Mouse (Mus musculus) gastrocnemius, adult 18-20 months (tissue): ENCODE data around the gene Atp13a5. TPM values are rescaled to one million over a fixed set of nuclear protein-coding genes. Genes with fewer than 3 reads are reported as not detected.

Source experiments
- DNase-seq: peaks from one replicate; pipeline ENCODE4 v3.0.0; 2021; ENCODE audit warnings: low spot score
- long read RNA-seq, 2 experiments: library from polyadenylated mRNA; stranded (forward); transcript quantifications; one replicate each; pipeline ENCODE4 v2.0.0; 2021
- total RNA-seq, 2 experiments: library from RNA; stranded (reverse); gene quantifications; 2 replicates each; pipeline ENCODE4 v1.2.3; 2021

Atp13a5 gene
- 1 to 10 TPM; 6.9 to 7.9 TPM for total RNA-seq
- long read RNA-seq, experiment 1, partial matches to known transcripts = 1 of 11 reads
- long read RNA-seq, experiment 1, other reads (novel, unspliced or antisense) = 10 of 11 reads
- long read RNA-seq, experiment 2, partial matches to known transcripts = 0 of 8 reads
- long read RNA-seq, experiment 2, other reads (novel, unspliced or antisense) = 8 of 8 reads

DNA sequence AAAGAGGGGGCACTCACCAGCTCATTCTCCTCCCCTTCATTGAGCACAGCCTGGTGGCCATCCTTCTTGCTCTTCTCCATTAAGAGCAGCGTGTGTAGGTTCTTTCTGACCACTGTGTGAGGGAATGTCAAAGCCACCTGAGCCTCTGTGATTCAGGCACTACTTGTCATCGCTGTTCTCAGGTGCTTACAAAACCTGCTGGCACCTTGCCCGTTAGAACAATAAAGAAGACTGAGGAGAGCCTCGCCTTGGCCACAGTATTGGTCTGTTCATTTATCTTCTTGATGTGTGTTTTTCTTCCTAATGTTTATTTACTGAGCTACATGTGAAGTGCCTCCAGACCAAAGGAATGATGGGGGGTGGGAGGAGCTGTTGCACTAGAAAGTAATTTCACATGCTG is at the start of gene Atp13a5:
Gene Atp13a5, minus strand, starts transcription at position 275 of the 400 bp plus-strand sequence.
- no peak for DNase-seq

DNA sequence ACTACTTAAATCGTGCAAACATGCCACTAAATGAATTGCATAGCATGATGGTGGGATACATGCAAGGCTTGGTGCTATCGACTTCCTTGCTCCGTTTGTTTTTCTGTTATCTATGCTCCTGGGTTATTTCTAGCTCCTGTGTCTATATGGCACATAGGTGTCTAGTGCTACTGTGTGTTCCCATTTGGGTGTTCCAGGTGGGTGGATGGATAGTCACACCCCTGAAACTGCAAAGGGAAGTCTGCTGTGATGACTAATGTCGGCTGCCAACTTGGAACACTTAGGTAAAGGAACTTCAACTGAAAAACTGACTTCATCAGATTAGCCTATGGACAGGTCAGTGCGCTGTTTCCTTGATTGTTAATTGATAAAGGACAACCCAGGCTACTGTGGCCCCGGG is 36.3 kb upstream of the Atp13a5 start:
- no peak for DNase-seq

- DNase-seq = no peak
These were observed 28.8 kb upstream of the Atp13a5 start for GRCm38 (mm10) chr16:29407319-29407718.

- DNase-seq = peak; percentile 67
These were observed 20.5 kb upstream of the Atp13a5 start for GRCm38 (mm10) chr16:29399079-29399478.

DNA sequence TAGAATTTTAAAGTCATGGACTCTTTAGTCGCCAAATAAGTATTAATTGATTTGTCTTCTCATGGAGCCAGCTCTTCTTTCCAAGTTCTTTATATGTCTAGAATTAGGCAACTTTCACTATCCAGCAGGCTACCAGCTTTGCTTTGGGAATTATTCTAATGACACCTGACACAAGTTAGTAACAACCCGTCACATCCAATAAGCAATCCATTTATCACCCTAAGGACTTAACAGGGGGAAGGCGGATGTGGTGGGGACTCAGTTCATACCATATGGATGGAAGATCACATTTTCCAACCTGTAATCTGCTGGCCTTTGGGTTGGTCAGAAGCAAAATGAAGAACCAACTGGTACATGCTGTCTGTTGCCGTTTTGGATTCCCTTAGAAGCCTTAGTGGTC is 6.2 kb upstream of the Atp13a5 start:
- DNase-seq = no peak

GRCm38 (mm10) chr16:29374636-29375035 is 3.9 kb downstream of the Atp13a5 start:
- no peak for DNase-seq

DNA sequence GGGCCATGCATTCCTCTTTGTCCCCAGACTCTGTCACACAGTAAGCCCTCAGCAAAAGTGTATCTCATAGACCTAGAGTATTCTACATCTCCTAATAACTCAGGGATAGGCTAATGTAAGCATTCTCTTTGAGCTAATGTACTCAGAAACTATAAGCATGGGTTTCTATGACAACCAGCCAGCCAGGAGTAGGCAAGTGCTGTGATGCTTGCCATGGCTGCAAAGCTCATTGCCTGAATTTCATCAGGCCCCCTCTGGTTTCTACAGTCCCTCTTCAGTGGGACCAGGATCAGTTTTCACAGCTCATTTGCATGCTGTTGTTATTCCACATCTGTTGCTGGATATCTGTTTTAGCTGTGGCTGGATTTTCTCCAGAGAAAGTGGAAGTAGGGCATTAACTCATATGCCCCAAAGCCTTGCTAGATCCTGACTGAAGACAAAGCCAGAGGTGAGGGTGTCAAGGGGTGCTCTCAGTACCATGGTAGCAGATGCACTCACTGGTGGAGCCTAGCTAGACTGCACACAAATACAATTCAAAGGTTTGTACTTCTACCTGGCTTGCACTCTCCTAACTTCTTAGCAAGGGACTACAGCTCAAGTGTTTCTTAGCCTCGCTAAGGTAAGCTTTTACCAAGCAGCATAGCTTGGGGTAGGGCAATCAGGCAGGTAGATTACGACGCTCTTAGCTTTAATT is 47.0 kb downstream of the Atp13a5 start:
- no peak for DNase-seq

- no peak for DNase-seq
These were observed 47.6 kb downstream of the Atp13a5 start for GRCm38 (mm10) chr16:29330948-29331347.

DNA sequence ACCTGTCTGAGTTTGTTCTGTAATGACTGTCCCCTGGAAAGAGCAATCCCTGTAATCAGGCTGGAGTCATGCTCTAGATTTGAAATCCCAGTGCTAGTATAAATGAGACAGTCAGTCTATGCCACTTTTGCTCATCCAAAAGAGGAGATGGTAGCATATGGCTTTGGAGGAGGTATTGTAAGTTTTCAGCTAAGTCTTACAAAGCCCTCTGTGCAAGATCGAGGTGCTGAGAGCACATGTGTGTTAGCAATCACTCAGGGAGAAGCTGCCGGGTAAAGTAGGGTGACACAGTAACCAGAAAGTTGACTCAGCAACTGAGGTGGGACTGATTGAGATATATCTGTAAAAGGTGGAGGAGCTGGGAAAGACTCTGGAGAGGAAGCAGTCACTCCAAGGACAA is 49.3 kb downstream of the Atp13a5 start:
- no peak for DNase-seq

GRCm38 (mm10) chr16:29327910-29328309 is 50.6 kb downstream of the Atp13a5 start:
- no peak for DNase-seq

DNA sequence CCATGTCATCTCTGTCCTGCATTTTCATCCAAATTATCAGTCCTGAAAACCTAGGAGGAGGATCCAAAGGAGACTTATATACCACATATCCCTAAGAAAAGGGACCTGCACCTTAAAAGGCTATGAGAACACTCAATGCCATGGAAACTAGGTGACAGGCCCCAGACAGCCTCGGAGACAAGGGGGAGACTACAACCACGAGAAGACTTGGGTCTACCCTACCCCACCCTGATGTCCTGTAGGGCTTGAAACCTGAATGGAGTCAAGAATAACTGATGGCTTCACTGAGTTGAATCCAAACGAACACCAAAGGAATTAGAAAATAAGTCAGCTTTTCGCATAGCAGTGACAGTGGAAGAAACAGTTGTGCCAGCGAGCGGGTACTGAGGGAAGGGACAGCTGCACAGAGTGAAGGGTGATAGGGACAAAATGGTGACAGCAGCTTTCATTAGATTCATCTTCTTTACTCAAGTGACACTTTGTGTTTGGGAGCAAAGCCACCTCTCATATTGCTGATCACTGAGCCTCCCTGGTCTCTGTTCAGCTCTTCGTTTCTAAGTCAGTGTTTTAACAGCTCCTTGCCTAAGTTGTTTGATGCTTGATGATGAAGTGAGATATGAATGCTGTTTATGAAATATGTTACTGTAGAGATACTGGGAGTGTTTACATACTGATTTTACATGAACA is 53.2 kb downstream of the Atp13a5 start:
- DNase-seq = no peak

GRCm38 (mm10) chr16:29320717-29321116 is 57.8 kb downstream of the Atp13a5 start:
- DNase-seq = no peak

DNA sequence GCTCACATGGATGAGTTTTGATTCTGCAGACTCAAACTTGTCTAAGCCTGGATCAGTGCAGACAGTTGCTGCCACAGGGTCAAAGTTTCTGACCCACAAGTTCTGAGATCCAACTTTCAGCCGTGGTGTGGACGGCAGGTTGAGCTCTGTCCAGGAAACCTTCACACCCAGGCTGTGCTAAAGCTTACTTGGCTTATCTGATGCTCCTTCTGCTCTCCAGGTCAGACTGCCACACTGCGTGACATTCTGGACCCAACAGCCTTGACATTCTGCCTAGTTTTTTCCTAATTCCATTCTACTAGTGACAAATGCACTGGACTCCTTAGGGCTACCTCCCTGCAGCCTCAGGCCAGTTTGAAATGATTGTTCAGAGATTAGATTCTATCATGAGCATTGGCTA is 63.1 kb downstream of the Atp13a5 start:
- DNase-seq = no peak

GRCm38 (mm10) chr16:29314991-29315390 is 63.5 kb downstream of the Atp13a5 start:
- DNase-seq = no peak

GRCm38 (mm10) chr16:29297555-29298021 is 80.9 kb downstream of the Atp13a5 start:
- DNase-seq = no peak

- no peak for DNase-seq
These were observed 97.8 kb downstream of the Atp13a5 start for GRCm38 (mm10) chr16:29280691-29281090.

- no peak for DNase-seq
These were observed 124.2 kb downstream of the Atp13a5 start for GRCm38 (mm10) chr16:29254325-29254724.

DNA sequence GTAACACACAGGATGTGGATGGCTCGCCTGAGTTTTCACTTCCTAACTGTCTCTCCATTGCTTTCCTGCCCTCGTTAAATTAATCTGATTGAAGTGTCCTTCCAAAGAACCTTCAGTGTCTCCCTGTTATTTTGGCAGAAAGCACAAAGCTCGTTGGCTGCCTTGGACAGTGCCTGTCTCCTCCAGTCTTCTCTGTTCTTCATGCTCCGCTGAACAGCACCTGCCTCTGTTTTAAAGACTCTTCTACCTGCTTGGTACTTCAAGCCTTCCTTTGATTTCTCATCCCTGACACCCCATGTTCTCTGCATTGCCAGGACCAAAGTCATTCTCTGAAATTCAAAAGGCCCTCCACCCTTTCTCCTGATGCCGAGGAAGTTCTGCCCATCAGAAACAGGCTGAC is 142.6 kb downstream of the Atp13a5 start:
- DNase-seq = no peak

- no peak for DNase-seq
These were observed 161.9 kb downstream of the Atp13a5 start for GRCm38 (mm10) chr16:29216395-29217295.

- DNase-seq = peak; percentile 61
These were observed 168.7 kb downstream of the Atp13a5 start, which contains the start of gene Hrasls for GRCm38 (mm10) chr16:29209605-29210411. TSS of gene Hrasls (plus strand) at chr16:29209695.

DNA sequence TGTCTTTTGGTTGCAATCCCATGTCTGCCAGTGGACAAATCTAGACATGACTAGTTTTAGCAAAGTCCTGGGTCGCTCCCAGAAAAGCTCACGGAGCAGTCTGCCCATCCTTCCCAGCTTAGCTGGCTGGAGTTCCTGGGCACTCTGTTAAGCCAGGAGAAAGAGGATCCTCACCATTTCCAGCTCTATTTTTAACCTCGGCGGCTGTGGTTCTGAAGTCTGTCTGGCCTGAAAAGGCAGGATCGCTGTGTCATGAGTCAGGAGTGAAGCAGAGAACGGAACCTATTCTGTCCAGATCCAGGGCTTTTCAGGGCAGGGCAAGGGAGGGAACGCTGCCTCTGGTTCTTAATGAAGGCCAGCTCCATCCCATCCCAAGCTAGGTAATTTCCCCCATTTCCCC is 169.7 kb downstream of the Atp13a5 start:
- peak; percentile 87 for DNase-seq
